Mouse (Mus musculus) hindbrain, embryonic 14.5 days (tissue): ENCODE results near the gene Dhx58. TPM values are rescaled to one million over a fixed set of nuclear protein-coding genes. Genes with fewer than 3 reads are reported as not detected.
A peak's percentile ranks its signal among the peaks of the same experiment; 100 is the strongest.

Experiments used
- ATAC-seq: fragments of 200-750 bp; cut with Nextera tagmentation; 2 replicates; pipeline ENCODE4 v1.8.0; 2017; ENCODE audit warnings: moderate number of reproducible peaks, mild to moderate bottlenecking, moderate TSS enrichment, moderate library complexity; ENCODE audit not compliant: low FRiP score
- DNase-seq: peaks from one replicate; pipeline ENCODE4 v3.0.0-alpha.2; 2015; ENCODE audit warnings: low spot score
- H3K27ac ChIP-seq: fragments of 300-500 bp; sonication (generic); 2 replicates; pipeline ENCODE4 v1.5.1; 2014; ENCODE audit warnings: mild to moderate bottlenecking, moderate library complexity
- H3K27me3 ChIP-seq: fragments of 300-500 bp; sonication (generic); 2 replicates; pipeline ENCODE4 v1.6.1; 2014; ENCODE audit warnings: mild to moderate bottlenecking, low read length, mixed read lengths; ENCODE audit not compliant: control insufficient read depth, insufficient read depth
- H3K36me3 ChIP-seq: fragments of 300-500 bp; sonication (generic); replicated peaks from 2 replicates; pipeline ENCODE4 v1.6.1; 2014; ENCODE audit not compliant: control insufficient read depth, insufficient read depth
- H3K4me1 ChIP-seq: fragments of 300-500 bp; sonication (generic); replicated peaks from 2 replicates; pipeline ENCODE4 v1.6.1; 2014; ENCODE audit warnings: antibody characterized with exemption, low read length, mixed read lengths; ENCODE audit not compliant: control insufficient read depth, insufficient read depth
- H3K4me2 ChIP-seq: fragments of 300-500 bp; sonication (generic); replicated peaks from 2 replicates; pipeline ENCODE4 v1.6.1; 2014; ENCODE audit warnings: mild to moderate bottlenecking, moderate library complexity
- H3K4me3 ChIP-seq: fragments of 300-500 bp; sonication (generic); replicated peaks from 2 replicates; pipeline ENCODE4 v1.5.1; 2014; ENCODE audit warnings: mild to moderate bottlenecking, low read length
- H3K9ac ChIP-seq: fragments of 300-500 bp; sonication (generic); 2 replicates; pipeline ENCODE4 v1.6.1; 2014
- H3K9me3 ChIP-seq: fragments of 300-500 bp; sonication (generic); 2 replicates; pipeline ENCODE4 v1.6.1; 2016; ENCODE audit warnings: low read length; ENCODE audit not compliant: control insufficient read depth
- WGBS: fragments of 180-500 bp; shearing (Covaris S2); extraction: QIAGEN DNeasy Blood & Tissue Kit; methylation state at CpG from one replicate; pipeline ENCODE4 v1.1.7; 2014; 5-methylcytosine and 5-hydroxymethylcytosine counted together
- polyA plus RNA-seq: library from polyadenylated mRNA; unstranded; fragments of >200 nt; fragmentation: Nextera tagmentation; extraction: Ambion mirVana; gene quantifications from 2 replicates; pipeline ENCODE4 v1.2.1, GENCODE M21; 2014

Dhx58 gene
- polyA plus RNA-seq, 1 experiment from 2014 or later, result 1.7 TPM

GRCm38 (mm10) chr11:100718866-100719265 lies 14.8 kb upstream of the Dhx58 start:
- Histone ChIP-seq H3K4me2 (no peak overlapping the region), H3K27ac (no peak overlapping the region), H3K4me3 (no peak overlapping the region), H3K4me1 (peaks cover 8% of the 10 kb centered on the region), H3K9me3 (no peaks in the 10 kb centered on the region), H3K36me3 (peaks cover 40% of the 10 kb centered on the region), H3K9ac (no peak overlapping the region), H3K27me3 (no peaks in the 10 kb centered on the region)
- ATAC-seq, result no peak
- 89% methylated on average over 4 of the region's 4 CpGs for WGBS
- no peak for DNase-seq

DNA sequence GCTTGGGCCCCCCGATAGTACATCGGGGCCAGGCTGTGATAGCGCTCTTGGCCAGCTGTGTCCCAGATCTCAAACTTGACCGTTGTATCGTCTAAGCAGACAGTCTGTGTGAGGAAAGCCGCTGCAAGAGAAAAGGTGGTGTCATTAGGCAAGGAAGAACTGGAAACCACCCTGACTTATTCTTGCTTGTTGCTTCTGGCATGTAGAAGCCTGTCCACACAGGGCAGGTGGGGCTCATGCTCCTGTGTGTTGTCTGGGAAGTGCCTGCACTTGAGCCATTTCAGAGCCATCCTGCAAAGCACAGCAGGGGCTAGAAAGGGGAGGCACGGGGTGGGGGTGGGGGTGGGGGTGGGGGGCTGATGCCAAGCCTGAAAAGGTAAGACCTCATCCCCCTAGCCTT lies 14.4 kb upstream of the Dhx58 start:
- WGBS, result 92% methylated on average over 7 of the region's 7 CpGs
- Histone ChIP-seq H3K9ac (no peak overlapping the region), H3K9me3 (no peaks in the 10 kb centered on the region), H3K27ac (no peak overlapping the region), H3K4me1 (peaks cover 8% of the 10 kb centered on the region), H3K4me2 (no peak overlapping the region), H3K36me3 (peaks cover 40% of the 10 kb centered on the region), H3K27me3 (no peaks in the 10 kb centered on the region), H3K4me3 (no peak overlapping the region)
- no peak for DNase-seq
- ATAC-seq, result no peak

- no peaks in the 10 kb centered on the region for H3K27me3 ChIP-seq
- peaks cover 5% of the 10 kb centered on the region for H3K4me1 ChIP-seq
- no peak overlapping the region for H3K4me3 ChIP-seq
- no peak overlapping the region for H3K27ac ChIP-seq
- no peak overlapping the region for H3K4me2 ChIP-seq
- peaks cover 40% of the 10 kb centered on the region for H3K36me3 ChIP-seq
- H3K9me3 ChIP-seq, result no peaks in the 10 kb centered on the region
- no peak overlapping the region for H3K9ac ChIP-seq
- WGBS, result 87% methylated on average over 3 of the region's 3 CpGs
- DNase-seq (no peak), ATAC-seq (no peak)
Observed at GRCm38 (mm10) chr11:100716649-100717048, 12.6 kb upstream of the Dhx58 start.

DNA sequence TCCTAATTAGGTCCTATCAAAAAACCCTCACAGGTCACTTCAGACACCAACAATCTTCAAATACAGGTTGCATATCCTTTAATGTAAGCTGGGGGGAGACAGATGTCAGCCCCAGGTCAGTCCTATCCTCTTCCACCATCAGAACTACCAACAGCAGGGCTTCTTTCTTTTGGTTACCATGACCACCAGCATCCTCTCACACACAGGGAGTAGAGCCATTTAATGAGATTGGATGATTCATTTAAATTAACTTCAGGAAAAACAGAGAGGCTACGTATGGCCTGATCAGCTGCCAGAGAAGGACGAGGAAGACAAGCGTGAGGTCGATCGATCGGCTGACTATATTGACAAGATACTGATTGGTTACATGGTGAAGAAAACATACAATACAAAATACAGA lies 10.9 kb upstream of the Dhx58 start:
- no peak for DNase-seq
- Histone ChIP-seq H3K4me3 (no peak overlapping the region), H3K4me1 (peaks cover 13% of the 10 kb centered on the region), H3K36me3 (peaks cover 47% of the 10 kb centered on the region), H3K4me2 (no peak overlapping the region), H3K9ac (no peak overlapping the region), H3K9me3 (no peaks in the 10 kb centered on the region), H3K27ac (no peak overlapping the region), H3K27me3 (no peaks in the 10 kb centered on the region)
- WGBS, result 71% methylated on average over 6 of the region's 6 CpGs
- no peak for ATAC-seq

DNA sequence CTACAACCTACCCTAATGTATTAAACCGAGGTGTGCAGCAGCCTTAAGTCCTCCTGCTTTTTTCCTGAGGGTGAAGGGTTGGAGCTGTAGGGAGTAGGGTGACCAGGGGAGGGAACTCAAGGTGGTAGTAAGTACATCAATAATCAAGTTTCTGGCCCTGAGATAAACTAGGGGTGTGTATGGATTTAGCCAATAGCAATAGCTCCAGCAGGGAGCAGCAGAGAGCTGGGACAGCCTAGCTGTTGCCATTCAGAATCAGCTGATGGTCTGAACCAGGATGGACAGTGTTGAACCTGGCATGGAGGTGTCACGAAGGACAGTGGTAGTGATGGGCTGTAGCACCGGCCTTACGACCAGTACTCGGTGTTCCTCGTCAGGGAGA lies 10.5 kb upstream of the Dhx58 start:
- no peaks in the 10 kb centered on the region for H3K9me3 ChIP-seq
- WGBS, result 32% methylated on average over 6 of the region's 6 CpGs

DNA sequence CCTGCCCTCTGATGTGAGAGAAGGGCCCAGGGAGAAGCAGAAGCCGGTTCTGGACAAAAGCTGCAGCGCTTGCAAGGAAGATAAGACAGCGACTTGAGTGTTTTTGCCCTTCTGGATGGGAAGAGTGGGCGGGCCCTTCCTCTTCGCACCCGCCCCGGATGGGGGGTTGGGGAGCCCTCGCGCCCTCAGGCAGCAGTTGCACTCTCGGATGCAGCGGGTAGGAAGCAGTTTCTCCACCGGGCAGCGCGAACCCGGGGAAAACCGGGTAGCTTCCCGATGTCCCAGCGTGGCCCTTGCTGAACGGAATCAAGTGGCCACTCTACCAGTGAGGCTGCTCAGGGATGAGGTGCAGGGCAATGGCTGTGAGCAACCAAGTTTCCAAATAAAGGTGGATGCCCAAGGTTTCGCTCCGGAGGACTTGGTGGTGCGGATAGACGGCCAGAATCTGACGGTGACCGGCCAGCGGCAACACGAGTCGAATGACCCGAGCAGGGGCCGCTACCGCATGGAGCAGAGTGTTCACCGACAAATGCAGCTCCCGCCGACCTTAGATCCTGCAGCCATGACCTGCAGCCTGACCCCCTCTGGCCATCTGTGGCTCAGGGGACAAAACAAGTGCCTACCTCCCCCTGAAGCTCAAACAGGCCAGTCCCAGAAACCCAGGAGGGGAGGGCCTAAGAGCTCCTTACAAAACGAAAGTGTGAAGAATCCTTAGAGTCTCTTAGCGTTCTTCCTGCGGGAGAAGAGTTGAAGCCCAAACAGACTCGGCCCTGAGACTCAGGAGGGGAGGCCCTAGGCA lies 9.9 kb upstream of the Dhx58 start, which contains the start of gene Hspb9:
Hspb9 (plus strand) TSS at position 116 of the 799 bp plus-strand sequence.
- Histone ChIP-seq H3K4me3 (no peak within 1 kb of the TSS), H3K27me3 (no peaks in the 10 kb centered on the region), H3K4me2 (peak within 1 kb of the TSS; percentile 35), H3K4me1 (peaks cover 13% of the 10 kb centered on the region), H3K36me3 (peaks cover 54% of the 10 kb centered on the region), H3K27ac (no peak within 1 kb of the TSS), H3K9me3 (no peaks in the 10 kb centered on the region), H3K9ac (peak within 1 kb of the TSS; percentile 39; the same call in 1 of the 2 replicates)
- DNase-seq (no peak), ATAC-seq (no peak)
- WGBS, result 7% methylated on average over 38 of the region's 38 CpGs

More for the DNA sequence above, 10.5 kb upstream of the Dhx58 start:
- Histone ChIP-seq H3K36me3 (peaks cover 52% of the 10 kb centered on the region), H3K4me2 (no peak overlapping the region), H3K27ac (no peak overlapping the region), H3K9ac (no peak overlapping the region), H3K4me3 (no peak overlapping the region), H3K27me3 (no peaks in the 10 kb centered on the region), H3K4me1 (peaks cover 13% of the 10 kb centered on the region)
- DNase-seq (peak; percentile 80), ATAC-seq (0 out of 2 replicates have a peak, but pooled peaks have one; percentile 15)

- ATAC-seq, result no peak
- no peak overlapping the region for H3K4me3 ChIP-seq
- peak overlapping the region; percentile 35; the same call in 1 of the 2 replicates for H3K4me2 ChIP-seq
- no peak for DNase-seq
- H3K4me1 ChIP-seq, result peaks cover 13% of the 10 kb centered on the region
- WGBS, result 63% methylated on average over 4 of the region's 4 CpGs
- H3K36me3 ChIP-seq, result peaks cover 54% of the 10 kb centered on the region
- no peaks in the 10 kb centered on the region for H3K9me3 ChIP-seq
- H3K27ac ChIP-seq, result no peak overlapping the region
- H3K27me3 ChIP-seq, result no peaks in the 10 kb centered on the region
- H3K9ac ChIP-seq, result 0 out of 2 replicates have a peak overlapping the region, but pooled peaks have one; percentile 39
Observed at GRCm38 (mm10) chr11:100713174-100713573, 9.1 kb upstream of the Dhx58 start.

DNA sequence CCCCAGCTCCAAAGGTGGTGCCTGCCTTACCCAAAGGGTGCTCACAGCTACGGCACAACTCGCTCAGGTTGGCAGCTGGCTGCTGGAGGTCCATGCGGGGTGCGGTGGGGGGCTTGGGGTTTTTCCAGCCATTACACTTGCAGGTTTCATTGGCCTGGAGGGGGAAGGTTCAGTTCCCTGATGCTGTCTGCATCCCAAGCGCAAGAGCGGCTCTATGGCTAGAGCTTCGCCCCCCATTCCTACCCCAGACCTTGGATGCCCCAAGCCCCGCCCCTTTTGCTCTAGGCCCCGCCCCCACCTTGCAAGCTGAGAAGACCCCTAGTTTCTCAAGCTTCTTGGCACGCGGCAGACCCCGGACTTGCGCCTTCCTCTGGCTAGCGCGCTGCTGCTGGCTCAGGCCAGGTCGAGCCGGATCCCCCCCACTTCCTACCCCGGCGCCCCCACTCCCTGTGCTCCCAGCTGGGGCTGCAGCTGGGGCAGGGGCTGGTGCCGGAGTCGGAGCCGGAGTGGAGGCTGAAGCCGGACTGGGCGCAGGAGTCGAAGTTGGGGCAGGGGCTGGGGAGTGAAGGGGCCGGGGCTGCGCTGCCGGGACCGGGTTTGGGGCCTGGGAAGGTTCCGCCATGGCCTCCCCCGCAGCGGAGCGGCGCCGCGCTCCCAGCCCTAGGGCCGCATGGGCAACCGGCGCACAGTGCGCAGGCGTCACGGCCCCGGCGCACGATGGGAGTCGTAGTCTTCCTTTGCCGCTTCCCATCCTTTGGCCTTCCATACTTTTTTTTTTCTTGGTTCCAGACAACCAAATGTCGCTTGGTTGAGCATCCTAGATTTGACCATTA lies 7.9 kb upstream of the Dhx58 start, which contains the start of gene Kat2a:
Kat2a (minus strand) TSS at position 683 of the 833 bp plus-strand sequence.
- Histone ChIP-seq H3K27ac (peak within 1 kb of the TSS; percentile 80), H3K4me1 (peaks cover 13% of the 10 kb centered on the region), H3K27me3 (no peaks in the 10 kb centered on the region), H3K9me3 (no peaks in the 10 kb centered on the region), H3K36me3 (peaks cover 54% of the 10 kb centered on the region), H3K4me3 (peak within 1 kb of the TSS; percentile 93), H3K9ac (peak within 1 kb of the TSS; percentile 92), H3K4me2 (peak within 1 kb of the TSS; percentile 86)
- DNase-seq, result peak; percentile 90
- ATAC-seq, result peak; percentile 84
- WGBS, result 2% methylated on average over 47 of the region's 48 CpGs

GRCm38 (mm10) chr11:100710977-100711376 lies 6.9 kb upstream of the Dhx58 start:
- Histone ChIP-seq H3K9ac (peak overlapping the region; percentile 92; the same call in 1 of the 2 replicates), H3K27ac (no peak overlapping the region)

More at GRCm38 (mm10) chr11:100710977-100711376, 6.9 kb upstream of the Dhx58 start:
- no peaks in the 10 kb centered on the region for H3K9me3 ChIP-seq
- no peak for DNase-seq
- no peaks in the 10 kb centered on the region for H3K27me3 ChIP-seq
- ATAC-seq, result no peak
- peaks cover 13% of the 10 kb centered on the region for H3K4me1 ChIP-seq
- H3K4me2 ChIP-seq, result peak overlapping the region; percentile 86
- peak overlapping the region; percentile 93; the same call in 1 of the 2 replicates for H3K4me3 ChIP-seq
- peaks cover 54% of the 10 kb centered on the region for H3K36me3 ChIP-seq
- WGBS, result 93% methylated on average over 4 of the region's 4 CpGs
